Mouse (Mus musculus): ENCODE measurements around the gene Spint5.

Spint5 gene

DNA sequence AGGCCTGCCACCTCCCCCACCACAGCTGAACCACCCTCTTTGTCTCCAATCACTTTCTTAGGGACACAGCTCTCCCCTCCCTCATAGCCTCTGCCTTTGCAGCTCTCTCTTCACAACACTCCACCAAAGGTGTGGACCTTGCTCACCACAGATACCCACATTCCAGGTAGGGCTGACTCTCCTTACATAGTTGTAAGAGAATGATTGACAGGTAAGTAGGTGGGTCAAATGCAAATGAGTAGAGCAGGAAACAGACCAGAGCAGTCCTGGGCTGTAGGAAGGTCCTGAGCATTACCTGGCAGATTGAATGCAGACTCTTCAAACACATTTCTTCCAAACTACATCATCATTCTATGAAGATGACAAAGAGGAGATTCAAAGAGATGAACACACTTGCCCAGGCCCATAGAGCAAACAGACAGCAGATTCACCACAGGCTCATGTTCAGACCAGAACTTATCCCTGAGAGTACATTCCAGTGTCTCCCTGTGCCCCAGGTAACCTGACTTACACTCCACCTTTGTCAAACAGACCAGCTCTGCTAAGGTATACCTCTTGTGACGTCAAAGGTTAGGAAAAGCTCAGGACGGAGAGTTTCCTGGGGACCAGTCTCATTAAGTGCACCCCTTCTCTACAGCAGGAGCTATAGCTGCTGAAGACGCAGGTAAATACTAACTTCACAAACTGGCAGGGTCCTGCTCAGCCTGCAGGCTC, 22.4 kb downstream of the Spint5 start:
- DNase-seq (ENCODE audit: low read depth): no peak

DNA sequence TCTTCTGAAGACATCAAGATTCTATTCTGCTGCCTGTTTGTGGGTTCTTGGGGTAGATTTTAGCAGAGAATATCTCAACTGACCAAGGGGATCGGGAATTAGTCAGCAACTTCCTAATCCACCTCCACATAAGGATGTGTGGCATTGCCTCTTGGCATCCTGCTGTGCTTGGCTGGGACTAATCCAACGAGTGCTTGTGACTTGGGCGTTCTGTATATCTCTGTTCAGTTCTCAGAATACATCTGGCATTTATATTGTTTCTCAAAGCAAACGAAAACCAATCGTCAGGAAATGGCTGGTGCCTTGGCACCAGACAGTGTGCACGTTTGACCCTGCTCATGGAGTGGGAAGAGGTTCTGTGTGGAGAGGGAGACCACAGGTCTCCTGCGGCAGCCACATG, 24.8 kb downstream of the Spint5 start:
- no peak for DNase-seq (ENCODE audit: low read depth)

DNA sequence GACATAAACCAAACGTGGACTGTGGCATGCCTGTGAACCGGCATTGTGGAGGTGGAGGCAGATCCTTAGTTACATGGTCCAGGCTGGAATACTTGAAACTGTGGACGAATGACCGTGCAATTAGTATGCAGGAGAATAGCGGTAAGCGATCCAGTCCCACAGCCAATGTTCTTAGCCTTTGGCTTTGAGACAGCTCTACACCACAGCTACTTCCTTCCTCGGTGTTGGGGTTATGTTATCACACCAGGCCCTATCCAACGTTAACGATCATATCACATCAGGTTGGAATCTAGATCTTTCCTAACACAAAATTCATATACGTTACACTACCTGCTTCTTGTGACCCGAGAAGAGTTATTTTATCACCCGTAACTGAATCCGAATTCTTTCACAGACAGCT, 29.9 kb downstream of the Spint5 start:
- DNase-seq (ENCODE audit: low read depth): no peak

DNA sequence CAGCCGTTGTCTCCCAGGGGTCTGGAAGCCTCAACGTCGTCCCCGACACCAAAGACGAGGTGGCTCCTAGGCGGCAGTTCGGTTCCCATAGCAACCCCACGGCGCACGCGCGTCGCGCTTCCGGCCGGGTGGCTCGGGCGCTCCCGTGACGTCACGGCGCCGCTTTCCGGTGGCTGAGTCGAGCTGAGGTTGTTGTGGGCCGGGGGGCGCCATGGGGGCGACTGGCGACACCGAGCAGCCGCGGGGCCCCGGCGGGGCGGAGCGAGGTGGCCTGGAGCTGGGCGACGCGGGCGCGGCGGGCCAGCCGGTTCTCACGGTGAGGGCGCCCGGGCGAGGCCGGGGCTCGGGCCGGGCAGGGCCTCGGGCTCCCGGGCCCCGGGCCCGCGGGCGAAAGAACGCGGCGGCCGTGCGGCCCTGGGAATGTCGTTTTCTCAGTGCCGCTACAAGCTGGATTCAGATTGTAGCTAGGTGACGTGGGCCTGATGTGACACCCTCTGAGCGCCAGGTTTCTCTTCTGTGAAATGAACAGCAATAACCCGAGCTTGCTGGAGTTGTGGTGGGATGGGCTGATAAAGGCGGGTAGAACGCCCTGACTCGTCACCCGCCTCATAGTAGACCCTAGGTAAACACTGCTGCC, 30.9 kb downstream of the Spint5 start, which contains the start of the genes Wfdc3 and Dnttip1:
Gene Wfdc3, minus strand, starts transcription at position 89 of the 637 bp plus-strand sequence.
Gene Dnttip1, plus strand, starts transcription at position 141 of the 637 bp plus-strand sequence.
- peak; percentile 98 for DNase-seq (ENCODE audit: low read depth)

DNA sequence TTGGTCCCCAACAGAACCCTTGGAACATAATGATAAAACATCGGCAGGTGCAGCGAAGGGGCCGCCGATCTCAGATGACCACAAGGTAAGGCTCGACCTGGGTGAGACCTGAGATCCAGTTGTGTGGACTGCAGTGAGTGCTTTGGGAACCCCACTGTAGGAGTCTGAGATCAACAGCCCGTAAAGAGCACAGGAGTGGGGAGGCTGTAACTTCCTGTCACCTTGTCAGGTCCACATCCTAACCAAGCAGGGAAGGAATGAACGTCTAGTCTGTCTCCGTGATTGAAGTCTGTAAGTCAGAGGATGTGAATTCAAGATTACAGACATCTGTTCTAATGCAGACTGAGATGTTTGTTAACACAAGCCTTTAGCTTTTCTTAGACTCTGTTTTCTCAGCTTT, 31.6 kb downstream of the Spint5 start:
- DNase-seq (ENCODE audit: low read depth): peak; percentile 61

DNA sequence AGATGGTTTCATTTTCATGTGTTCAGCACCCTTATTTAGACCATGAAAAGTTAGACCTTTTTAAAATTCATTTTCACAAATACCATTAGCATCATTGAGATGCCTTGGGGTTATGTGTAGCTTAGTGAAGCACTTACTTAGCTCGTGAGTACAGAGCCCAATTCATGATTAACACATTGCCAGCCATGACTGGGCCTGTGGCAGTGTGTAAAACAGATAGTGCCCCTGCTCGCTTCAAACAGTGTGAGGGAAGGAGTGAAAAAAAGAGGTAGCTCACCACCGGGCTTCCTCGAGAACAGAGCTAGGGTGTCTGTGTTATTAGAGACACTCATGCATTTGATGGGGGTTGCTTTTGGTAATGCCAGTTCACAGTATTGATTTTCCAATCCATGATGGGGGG, 33.1 kb downstream of the Spint5 start:
- DNase-seq (ENCODE audit: low read depth): no peak

DNA sequence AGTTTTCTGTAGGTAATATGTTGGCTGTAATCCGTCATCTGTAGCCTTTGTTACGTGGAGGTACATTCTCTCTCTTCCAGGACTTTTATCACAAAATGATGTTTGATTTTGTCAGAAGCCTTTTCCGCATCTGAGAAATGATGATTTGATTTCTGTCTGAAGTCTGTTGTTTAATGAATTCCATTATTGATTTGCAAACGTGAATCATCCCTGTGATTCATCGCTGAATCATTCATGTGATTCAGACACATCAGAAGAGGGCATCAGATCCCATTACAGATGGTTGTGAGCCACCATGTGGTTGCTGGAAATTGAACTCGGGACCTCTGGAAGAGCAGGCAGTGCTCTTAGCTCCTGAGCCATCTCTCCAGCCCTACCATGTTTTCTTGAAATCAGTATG, 33.9 kb downstream of the Spint5 start:
- DNase-seq (ENCODE audit: low read depth): no peak

DNA sequence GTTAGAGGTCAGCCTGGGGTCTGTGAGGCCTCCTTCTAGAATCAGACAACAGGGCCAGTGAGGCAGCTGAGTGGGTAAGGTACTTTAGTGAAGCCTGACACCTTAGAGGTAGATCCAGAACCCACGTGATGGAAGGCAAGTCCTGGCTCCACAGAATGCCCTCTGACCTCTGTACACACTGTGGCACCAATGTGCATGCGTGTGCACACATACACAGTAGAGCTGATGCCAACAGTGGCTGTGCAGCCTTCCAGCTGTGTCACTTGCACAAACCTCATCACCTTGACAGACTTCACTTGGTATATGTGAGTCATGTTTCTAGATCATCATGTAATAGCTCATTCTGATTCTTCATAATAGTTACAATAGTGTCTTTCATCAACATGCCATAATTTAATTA, 37.3 kb downstream of the Spint5 start:
- no peak for DNase-seq (ENCODE audit: low read depth)

DNA sequence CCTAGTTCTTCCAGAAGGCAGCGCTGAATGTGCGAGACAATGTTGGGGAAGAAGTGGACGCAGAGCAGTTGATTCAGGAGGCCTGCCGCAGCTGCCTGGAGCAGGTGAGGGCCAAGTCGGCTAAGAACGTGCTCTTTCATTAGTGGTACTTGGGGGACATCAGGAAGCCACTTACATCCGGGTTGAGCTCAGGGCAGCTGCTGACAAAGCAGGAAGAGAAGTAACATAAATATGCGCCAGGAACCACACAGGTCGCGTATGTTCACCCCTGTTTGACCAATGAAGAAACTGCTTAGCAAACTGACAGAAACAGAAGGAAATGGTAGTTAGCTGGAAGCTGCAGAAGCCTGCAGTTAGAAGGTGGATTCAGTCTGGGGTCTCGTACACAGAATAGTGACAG, 39.0 kb downstream of the Spint5 start:
- no peak for DNase-seq (ENCODE audit: low read depth)

DNA sequence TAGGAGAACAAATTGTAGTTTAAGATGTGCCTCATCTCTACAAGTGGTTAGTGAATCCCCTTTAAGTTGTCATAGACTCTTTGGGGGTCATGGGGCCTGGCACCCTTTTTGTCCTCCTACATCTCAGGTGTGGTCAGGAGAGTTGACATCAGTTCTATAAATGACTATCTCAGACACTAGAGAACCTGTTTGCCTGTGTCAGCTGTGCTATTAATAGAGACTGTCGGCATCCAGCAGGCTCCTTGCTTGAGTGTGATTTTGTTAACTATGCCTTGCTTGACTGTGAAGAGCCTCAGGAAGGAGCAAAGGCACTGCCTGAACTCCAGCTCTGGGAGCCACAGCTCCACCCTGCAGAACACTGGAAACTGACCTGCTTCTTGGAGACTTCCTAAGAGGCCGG, 39.7 kb downstream of the Spint5 start:
- DNase-seq (ENCODE audit: low read depth): no peak

DNA sequence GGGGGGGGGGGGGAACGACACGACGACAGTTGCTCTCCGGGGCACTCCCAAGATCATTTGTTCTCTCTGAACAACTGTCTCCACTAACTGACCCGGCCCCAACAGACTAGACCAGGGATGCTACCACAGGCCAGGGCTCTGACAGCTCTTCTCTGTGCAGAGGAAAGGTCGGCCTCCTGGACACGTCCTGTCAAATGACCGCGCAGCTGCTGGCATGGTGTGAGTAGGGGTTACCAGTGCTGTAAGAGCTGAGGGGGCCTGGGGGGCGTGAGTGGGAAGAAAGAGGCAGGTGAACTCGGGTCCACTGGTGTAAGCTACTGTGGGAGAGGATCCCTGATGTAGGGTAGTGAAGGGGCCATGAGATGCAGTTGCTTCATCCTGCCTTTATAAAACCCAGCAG, 42.7 kb downstream of the Spint5 start:
- no peak for DNase-seq (ENCODE audit: low read depth)

DNA sequence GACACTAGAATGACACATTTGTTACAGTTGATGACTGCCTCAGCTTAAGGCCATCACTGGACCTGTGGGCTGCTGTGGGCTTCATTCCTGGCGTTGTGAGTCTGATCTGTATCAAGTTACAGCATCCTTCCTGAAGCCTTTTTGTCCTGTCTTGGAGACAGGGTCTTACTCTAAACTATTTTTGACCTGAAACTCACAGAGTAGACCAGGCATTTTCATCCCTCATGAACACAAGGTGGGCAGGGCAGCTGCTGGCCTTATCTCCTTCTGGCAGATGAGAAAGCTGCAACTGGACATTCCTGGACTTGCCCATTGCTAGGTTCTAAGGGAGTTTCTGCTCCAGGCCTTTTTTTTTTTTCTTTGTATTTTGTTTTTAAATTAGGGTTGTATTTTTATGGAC, 43.6 kb downstream of the Spint5 start:
- DNase-seq (ENCODE audit: low read depth): no peak

DNA sequence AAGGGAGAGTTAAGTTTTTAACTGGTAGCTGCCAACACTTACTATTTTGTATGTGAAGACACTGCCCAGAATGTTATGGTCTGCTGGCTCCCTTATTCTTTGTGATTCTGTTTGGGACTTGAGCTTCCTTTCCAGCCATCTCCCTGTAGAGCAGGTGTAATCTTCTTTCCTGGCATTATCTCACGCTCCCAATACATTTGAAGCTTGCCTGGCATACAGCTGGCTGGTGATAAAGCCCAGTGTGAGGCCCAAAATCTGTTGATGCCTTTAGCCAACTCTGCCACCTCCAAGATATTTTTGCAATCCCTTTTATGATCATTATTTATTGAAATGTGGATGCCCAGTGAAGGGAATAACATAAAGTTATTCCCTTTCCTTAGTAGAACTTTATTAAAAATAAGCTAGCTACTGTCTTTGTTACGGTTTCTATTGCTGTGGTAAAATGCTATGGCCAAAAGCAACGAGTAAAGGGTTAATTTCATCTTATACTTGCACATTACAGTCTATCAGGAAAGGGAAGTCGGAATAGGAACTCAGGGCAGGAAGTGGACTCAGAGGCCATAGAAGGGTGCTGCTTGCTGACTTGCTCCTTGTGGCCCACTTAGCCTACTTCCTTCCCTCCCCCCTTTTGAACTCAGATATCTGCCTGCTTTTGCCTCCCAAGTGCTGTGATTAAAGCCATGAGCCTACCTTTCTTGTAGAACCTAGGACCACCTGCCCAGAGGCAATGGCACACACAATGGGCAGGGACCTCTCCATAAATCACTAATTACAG, 45.1 kb downstream of the Spint5 start:
- DNase-seq (ENCODE audit: low read depth): no peak

DNA sequence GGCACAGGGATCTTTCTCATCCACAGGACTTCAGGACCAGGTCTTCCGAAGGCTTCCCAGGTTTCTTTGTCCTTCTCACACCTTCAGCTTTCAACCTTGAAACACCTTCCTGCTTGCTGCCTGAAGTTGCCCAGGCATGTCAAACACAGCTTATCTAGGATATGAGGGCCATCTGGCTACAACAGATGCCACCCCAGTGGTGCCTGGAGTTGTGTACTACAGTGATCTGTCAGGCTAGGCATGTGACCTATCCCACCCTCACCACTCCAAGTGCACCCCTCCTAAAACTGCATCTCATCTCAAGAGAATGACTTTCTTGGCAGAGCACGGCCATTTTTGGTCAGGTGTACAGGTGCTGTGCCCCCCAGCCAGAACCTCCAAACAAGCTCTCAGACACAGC, 46.4 kb downstream of the Spint5 start:
- DNase-seq (ENCODE audit: low read depth): no peak

DNA sequence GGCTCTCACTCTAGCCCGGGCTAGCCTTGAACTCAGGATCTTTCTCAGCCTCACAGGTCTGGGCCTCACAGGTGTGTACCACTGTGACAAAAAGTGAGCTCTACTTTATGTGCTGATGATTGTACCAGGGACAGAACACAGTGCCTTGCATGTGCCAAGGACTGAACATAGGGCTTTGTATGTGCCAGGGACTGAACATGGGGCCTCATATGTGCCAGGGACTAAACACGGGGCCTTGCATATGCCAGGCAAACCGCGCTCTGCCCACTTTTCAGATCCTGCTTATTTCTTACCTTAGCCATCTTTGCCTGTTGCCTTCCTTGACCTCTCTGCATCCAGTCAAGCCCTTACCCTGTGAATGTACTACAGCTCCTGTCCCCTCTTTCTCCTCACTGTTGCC, 46.9 kb downstream of the Spint5 start:
- no peak for DNase-seq (ENCODE audit: low read depth)

DNA sequence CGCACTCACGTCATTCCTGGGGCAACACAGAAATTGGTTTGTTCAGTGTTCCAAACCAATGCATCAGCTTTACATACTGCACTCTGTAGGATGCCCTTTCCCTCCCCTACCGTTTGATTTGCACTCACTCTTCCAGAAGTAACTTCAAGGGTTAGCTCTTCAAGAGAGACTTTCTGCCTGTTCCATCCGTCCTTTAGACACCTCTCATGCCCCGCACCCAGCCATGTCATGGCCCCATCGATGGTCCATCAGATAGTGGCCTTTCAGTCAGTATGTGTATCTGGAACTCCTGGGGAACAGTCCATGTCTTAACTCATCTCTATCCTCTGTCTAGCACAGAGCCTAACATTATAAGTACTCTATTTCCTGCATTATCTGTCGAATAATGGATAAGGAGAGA, 47.5 kb downstream of the Spint5 start:
- DNase-seq (ENCODE audit: low read depth): no peak

DNA sequence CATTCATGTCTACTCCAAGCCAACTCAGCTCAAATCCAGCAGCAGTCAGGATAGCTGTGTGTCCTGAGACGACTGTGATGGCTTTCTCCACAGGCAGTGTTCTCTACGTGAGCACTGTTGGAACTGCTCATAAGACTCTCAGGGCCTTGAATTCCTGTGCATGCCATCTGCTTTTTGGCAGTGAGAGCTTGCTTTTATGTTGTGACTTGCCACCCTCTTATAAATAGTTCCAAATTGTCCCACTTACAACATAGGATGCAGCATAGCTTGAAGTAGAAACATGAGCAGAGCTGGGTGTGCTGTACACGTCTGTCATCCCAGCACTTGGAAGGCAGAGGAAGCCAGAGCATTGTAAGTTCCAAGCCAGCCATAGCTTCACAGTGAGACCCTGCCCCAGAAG, 50.7 kb downstream of the Spint5 start:
- no peak for DNase-seq (ENCODE audit: low read depth)
